Mouse (Mus musculus) common myeloid progenitor, adult 5-6 weeks (primary cell): ENCODE data around the gene Mmp9. TPM values are rescaled to one million over a fixed set of nuclear protein-coding genes. Genes with fewer than 3 reads are reported as not detected.

Source experiments
- total RNA-seq: library from RNA; stranded (forward); fragments of 200-1000, 187-1606 nt; gene quantifications from 2 replicates; pipeline ENCODE4 v1.2.3, GENCODE M21; 2017

Mmp9 gene
- total RNA-seq, 1 experiment from 2014 or later = 1.0 TPM

Other genes starting within 250 kb of the Mmp9 start
- not detected in 2 replicates for gene Spint4, start 242.3 kb upstream of the Mmp9 start, total RNA-seq
- gene Spint5, start 225.5 kb upstream of the Mmp9 start, total RNA-seq = not detected in 2 replicates
- gene Wfdc3, start 194.8 kb upstream of the Mmp9 start, total RNA-seq = 1.1 TPM in 1 of 2 replicates, not detected in the other
- gene Dnttip1, start 194.8 kb upstream of the Mmp9 start, total RNA-seq = 26.7 and 29.6 TPM in 2 replicates
- gene Ube2c, start 170.9 kb upstream of the Mmp9 start, total RNA-seq = 153 and 159 TPM in 2 replicates
- gene Tnnc2, start 160.8 kb upstream of the Mmp9 start, total RNA-seq = not detected in 2 replicates
- 0.23 TPM in 1 of 2 replicates, not detected in the other for gene Snx21, start 155.0 kb upstream of the Mmp9 start, total RNA-seq
- 14.0 and 14.8 TPM in 2 replicates for gene Acot8, start 135.9 kb upstream of the Mmp9 start, total RNA-seq
- 3.0 and 3.7 TPM in 2 replicates for gene Zswim3, start 135.7 kb upstream of the Mmp9 start, total RNA-seq
- gene Zswim1, start 118.1 kb upstream of the Mmp9 start, total RNA-seq = 3.5 and 5.4 TPM in 2 replicates
- not detected in 2 replicates for gene Spata25, start 112.2 kb upstream of the Mmp9 start, total RNA-seq
- 44.4 and 51.1 TPM in 2 replicates for gene Ctsa, start 107.9 kb upstream of the Mmp9 start, total RNA-seq
- 0.55 and 0.87 TPM in 2 replicates for gene Neurl2, start 107.3 kb upstream of the Mmp9 start, total RNA-seq
- gene Pltp, start 83.1 kb upstream of the Mmp9 start, total RNA-seq = not detected in 2 replicates
- 18.8 and 19.2 TPM in 2 replicates for gene Pcif1, start 61.5 kb upstream of the Mmp9 start, total RNA-seq
- 6.2 and 7.6 TPM in 2 replicates for gene Zfp335, start 29.0 kb upstream of the Mmp9 start, total RNA-seq
- 4.2 TPM in 1 of 2 replicates, not detected in the other for gene Slc12a5, start 20.0 kb downstream of the Mmp9 start, total RNA-seq
- 43.5 and 44.9 TPM in 2 replicates for gene Ncoa5, start 94.1 kb downstream of the Mmp9 start, total RNA-seq
- 0.41 TPM in 1 of 2 replicates, not detected in the other for gene Cd40, start 114.8 kb downstream of the Mmp9 start, total RNA-seq
- gene 1700025C18Rik, start 150.0 kb downstream of the Mmp9 start, total RNA-seq = not detected in 2 replicates